Mouse (Mus musculus) embryonic fibroblast, embryonic 13.5 days (primary cell): ENCODE measurements around the gene Gm43552. TPM values are rescaled to one million over a fixed set of nuclear protein-coding genes. Genes with fewer than 3 reads are reported as not detected.
"Not testable (repeated sequence)": the region's sequence is repeated elsewhere in the genome, so short reads cannot be mapped to it uniquely, and the experiment has no call there.

Source experiments
- H3K27ac ChIP-seq: 2 replicates; pipeline ENCODE4 v1.5.1; 2012; ENCODE audit warnings: low read length, control low read depth, inconsistent platforms; ENCODE audit not compliant: insufficient read depth
- H3K4me1 ChIP-seq: 2 replicates; pipeline ENCODE4 v1.6.1; 2011; ENCODE audit warnings: low read length; ENCODE audit not compliant: control insufficient read depth, insufficient read depth
- H3K4me3 ChIP-seq: 2 replicates; pipeline ENCODE4 v1.5.1; 2011; ENCODE audit warnings: mild to moderate bottlenecking, control low read depth, low read length; ENCODE audit not compliant: insufficient read depth
- CTCF ChIP-seq: IDR thresholded peaks from 2 replicates; pipeline ENCODE4 v1.5.1; 2011; ENCODE audit warnings: mild to moderate bottlenecking, control low read depth, low read length, moderate library complexity, borderline replicate concordance; ENCODE audit not compliant: insufficient read depth
- POLR2A ChIP-seq: IDR thresholded peaks from 2 replicates; pipeline ENCODE4 v1.6.1; 2011; ENCODE audit warnings: low read depth, mild to moderate bottlenecking, control low read depth, low read length, moderate library complexity
- polyA plus RNA-seq: library from polyadenylated mRNA; stranded (reverse); fragments of >200 nt; gene quantifications from 2 replicates; pipeline ENCODE4 v1.2.4, GENCODE M21; 2011; ENCODE audit warnings: low read depth; ENCODE audit not compliant: missing spikeins, insufficient read length

The Gm43552 gene
- polyA plus RNA-seq = not detected in 2 replicates

GRCm38 (mm10) chr5:65492716-65493531 is at the start of gene Gm43552:
Gene Gm43552 (minus strand): TSS chr5:65492833.
- peak within 1 kb of the TSS; percentile 57 for H3K4me3 ChIP-seq
- peak within 1 kb of the TSS; percentile 80 for H3K27ac ChIP-seq
- H3K4me1 ChIP-seq = no peaks in the 10 kb centered on the region; the same call in 1 of the 2 replicates
- TF ChIP-seq POLR2A = peak; percentile 78
- no peak for TF ChIP-seq CTCF

GRCm38 (mm10) chr5:65541889-65542288 is 49.3 kb upstream of the Gm43552 start:
- Histone ChIP-seq H3K4me1 (peaks cover 2% of the 10 kb centered on the region; the same call in 1 of the 2 replicates), H3K4me3 (no peak overlapping the region), H3K27ac (no peak overlapping the region)
- no peak for TF ChIP-seq CTCF
- TF ChIP-seq POLR2A = no peak

GRCm38 (mm10) chr5:65539786-65540185 is 47.2 kb upstream of the Gm43552 start:
- TF ChIP-seq CTCF (no peak), POLR2A (no peak)
- no peak overlapping the region for H3K27ac ChIP-seq
- peaks cover 2% of the 10 kb centered on the region; the same call in 1 of the 2 replicates for H3K4me1 ChIP-seq
- no peak overlapping the region for H3K4me3 ChIP-seq

GRCm38 (mm10) chr5:65538829-65539228 is 46.2 kb upstream of the Gm43552 start:
- peak overlapping the region; percentile 39 for H3K4me3 ChIP-seq
- H3K27ac ChIP-seq = no peak overlapping the region
- H3K4me1 ChIP-seq = peaks cover 2% of the 10 kb centered on the region; the same call in 1 of the 2 replicates
- no peak for TF ChIP-seq CTCF
- TF ChIP-seq POLR2A = no peak

GRCm38 (mm10) chr5:65538121-65538520 is 45.5 kb upstream of the Gm43552 start:
- H3K27ac ChIP-seq = peak overlapping the region; percentile 91; the same call in 1 of the 2 replicates
- H3K4me1 ChIP-seq = 0 out of 2 replicates have a peak, but pooled peaks cover 2% of the 10 kb centered on the region
- H3K4me3 ChIP-seq = peak overlapping the region; percentile 99
- TF ChIP-seq POLR2A = no peak
- no peak for TF ChIP-seq CTCF

GRCm38 (mm10) chr5:65537420-65538071 is 44.9 kb upstream of the Gm43552 start:
- peak overlapping the region; percentile 91 for H3K27ac ChIP-seq
- TF ChIP-seq CTCF (no peak), POLR2A (no peak)
- 0 out of 2 replicates have a peak, but pooled peaks cover 2% of the 10 kb centered on the region for H3K4me1 ChIP-seq
- peak overlapping the region; percentile 99 for H3K4me3 ChIP-seq

- Histone ChIP-seq H3K27ac (peak within 1 kb of the TSS; percentile 91), H3K4me3 (peak within 1 kb of the TSS; percentile 99), H3K4me1 (0 out of 2 replicates have a peak, but pooled peaks cover 2% of the 10 kb centered on the region)
- TF ChIP-seq CTCF = no peak
- peak; percentile 91 for TF ChIP-seq POLR2A
Measured at GRCm38 (mm10) chr5:65536751-65537419, 44.3 kb upstream of the Gm43552 start, which contains the start of the genes Smim14 and Ube2k. Gene Smim14 (minus strand): TSS chr5:65537184. Gene Ube2k (plus strand): TSS chr5:65537233.

- not testable (repeated sequence) for H3K4me1 ChIP-seq
- H3K27ac ChIP-seq = peak overlapping the region; percentile 91
- H3K4me3 ChIP-seq = peak overlapping the region; percentile 69
Measured at GRCm38 (mm10) chr5:65536068-65536465, 43.4 kb upstream of the Gm43552 start.

- 0 out of 2 replicates have a peak, but pooled peaks cover 2% of the 10 kb centered on the region for H3K4me1 ChIP-seq
- TF ChIP-seq POLR2A (no peak), CTCF (no peak)
- no peak overlapping the region for H3K4me3 ChIP-seq
- H3K27ac ChIP-seq = no peak overlapping the region
Measured at GRCm38 (mm10) chr5:65535457-65536067, 42.9 kb upstream of the Gm43552 start.
